Mouse (Mus musculus): ENCODE measurements around the gene Med10. TPM values are rescaled to one million over a fixed set of nuclear protein-coding genes. Genes with fewer than 3 reads are reported as not detected.

The Med10 gene
- polyA plus RNA-seq, 1 experiment from 2014 or later = 117 TPM

DNA sequence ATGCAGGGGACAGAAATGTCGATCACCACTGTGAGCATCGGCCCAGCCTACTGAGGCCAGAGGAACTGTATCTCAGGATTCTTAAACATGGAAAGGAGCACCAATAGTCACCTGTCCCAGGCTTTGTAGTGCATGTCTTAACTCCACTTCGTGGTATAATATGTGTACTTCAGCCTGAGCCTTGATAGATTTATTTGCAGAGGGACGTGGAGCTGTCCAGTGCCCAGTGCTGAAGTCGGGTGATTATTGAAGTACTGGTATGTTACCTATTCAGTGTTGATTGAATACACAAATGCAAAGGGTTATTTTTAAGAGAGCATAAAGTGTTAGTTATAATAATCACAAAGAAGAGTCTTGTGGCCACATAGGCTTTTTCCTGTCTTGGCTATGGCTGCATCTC lies 50.1 kb downstream of the Med10 start:
- H3K9ac ChIP-seq (ENCODE audit: low read depth, low read length) = no peak overlapping the region
- no peaks in the 10 kb centered on the region for H3K9me3 ChIP-seq (replicated peaks; ENCODE audit: control insufficient read depth, low read length)
- no peaks in the 10 kb centered on the region for H3K27me3 ChIP-seq (ENCODE audit: control insufficient read depth, insufficient read depth, low read length)
- H3K4me3 ChIP-seq (ENCODE audit: low read depth, low read length) = no peak overlapping the region
- no peak overlapping the region for H3K27ac ChIP-seq (ENCODE audit: low read depth, low read length)
- no peak overlapping the region for H3K4me2 ChIP-seq
- ATAC-seq (replicated peaks; ENCODE audit: insufficient number of reproducible peaks, low FRiP score, low TSS enrichment) = no peak
- no peaks in the 10 kb centered on the region for H3K4me1 ChIP-seq (ENCODE audit: control insufficient read depth, insufficient read depth, low read length)
- no peaks in the 10 kb centered on the region for H3K36me3 ChIP-seq (ENCODE audit: control insufficient read depth, insufficient read depth, low read length)
- 62% methylated on average over 5 of the region's 5 CpGs for WGBS (ENCODE audit: insufficient replicate concordance)

DNA sequence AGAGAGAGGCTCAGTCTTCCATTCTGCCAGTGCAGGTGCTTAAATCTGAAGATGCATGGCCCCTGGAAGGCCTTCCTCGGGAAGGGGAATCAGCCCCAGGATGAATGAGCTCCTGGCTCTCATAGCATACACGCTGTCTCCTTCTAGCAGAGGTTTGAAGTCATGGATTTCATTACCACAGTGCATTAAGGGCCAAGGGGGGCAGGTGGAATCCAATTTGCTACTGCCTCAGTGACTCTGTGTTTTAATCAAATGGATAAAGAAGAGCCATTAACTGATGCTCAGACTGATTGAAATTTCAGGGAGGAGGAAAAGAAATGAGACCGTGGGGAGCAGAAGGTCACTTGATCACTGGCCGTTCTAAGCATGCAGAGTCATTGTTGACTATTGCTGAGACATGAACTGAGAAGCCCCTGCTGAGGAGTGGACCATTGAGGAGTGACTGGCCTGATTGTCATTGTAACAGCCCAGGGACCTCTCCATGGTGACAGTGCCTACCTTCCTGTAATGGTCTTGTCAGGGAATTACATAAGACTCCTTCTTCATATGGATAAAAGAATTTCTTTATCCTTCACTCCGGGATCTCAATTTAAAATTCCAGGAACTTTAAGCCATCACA lies 51.3 kb downstream of the Med10 start:
- H3K4me2 ChIP-seq = no peak overlapping the region
- no peaks in the 10 kb centered on the region for H3K4me1 ChIP-seq (ENCODE audit: control insufficient read depth, insufficient read depth, low read length)
- H3K27me3 ChIP-seq (ENCODE audit: control insufficient read depth, insufficient read depth, low read length) = no peaks in the 10 kb centered on the region
- H3K27ac ChIP-seq (ENCODE audit: low read depth, low read length) = no peak overlapping the region
- H3K36me3 ChIP-seq (ENCODE audit: control insufficient read depth, insufficient read depth, low read length) = no peaks in the 10 kb centered on the region
- 61% methylated on average over 5 of the region's 5 CpGs for WGBS (ENCODE audit: insufficient replicate concordance)
- no peak overlapping the region for H3K4me3 ChIP-seq (ENCODE audit: low read depth, low read length)
- H3K9me3 ChIP-seq (replicated peaks; ENCODE audit: control insufficient read depth, low read length) = no peaks in the 10 kb centered on the region
- no peak for ATAC-seq (replicated peaks; ENCODE audit: insufficient number of reproducible peaks, low FRiP score, low TSS enrichment)
- no peak overlapping the region for H3K9ac ChIP-seq (ENCODE audit: low read depth, low read length)

DNA sequence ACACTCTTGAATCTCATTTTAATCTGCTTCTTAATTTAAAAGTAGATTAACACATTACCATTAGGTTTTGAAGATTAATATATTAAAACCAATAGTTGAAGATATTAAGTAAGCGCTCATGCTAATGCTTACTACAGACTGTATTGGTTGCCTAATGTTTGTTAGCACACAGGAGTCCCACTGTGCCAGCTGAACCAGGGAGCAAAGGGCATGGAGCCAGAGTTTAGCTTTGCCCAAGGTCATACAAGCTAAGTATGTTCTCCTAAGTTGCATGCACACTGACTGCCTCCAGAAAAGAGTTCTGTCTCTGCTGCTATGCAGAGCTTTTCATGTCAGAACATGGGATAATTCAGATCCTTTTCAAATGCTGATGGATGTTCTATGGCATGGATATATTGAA lies 53.7 kb downstream of the Med10 start:
- H3K9me3 ChIP-seq (replicated peaks; ENCODE audit: control insufficient read depth, low read length) = no peaks in the 10 kb centered on the region
- no peak for ATAC-seq (replicated peaks; ENCODE audit: insufficient number of reproducible peaks, low FRiP score, low TSS enrichment)

DNA sequence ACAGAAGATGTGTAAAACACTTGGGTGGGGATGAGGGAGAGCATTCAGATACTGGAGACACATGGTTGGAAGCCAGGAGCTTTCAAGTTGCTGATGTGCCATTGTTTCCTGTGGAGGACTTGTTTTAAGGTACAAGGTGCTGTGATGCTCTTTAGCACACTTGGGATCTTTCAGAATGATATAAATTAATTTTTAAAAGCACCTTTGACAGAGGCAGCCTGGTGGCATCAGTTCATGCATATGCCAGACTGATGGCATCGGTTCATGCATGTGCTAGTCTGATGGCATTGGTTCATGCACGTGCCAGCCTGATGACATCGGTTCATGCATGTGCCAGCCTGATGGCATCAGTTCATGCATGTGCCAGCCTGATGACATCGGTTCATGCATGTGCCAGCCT lies 60.1 kb downstream of the Med10 start:
- H3K4me2 ChIP-seq = no peak overlapping the region
- ATAC-seq (replicated peaks; ENCODE audit: insufficient number of reproducible peaks, low FRiP score, low TSS enrichment) = no peak
- no peak overlapping the region for H3K9ac ChIP-seq (ENCODE audit: low read depth, low read length)
- H3K9me3 ChIP-seq (replicated peaks; ENCODE audit: control insufficient read depth, low read length) = no peaks in the 10 kb centered on the region
- H3K36me3 ChIP-seq (ENCODE audit: control insufficient read depth, insufficient read depth, low read length) = no peaks in the 10 kb centered on the region
- H3K27me3 ChIP-seq (ENCODE audit: control insufficient read depth, insufficient read depth, low read length) = no peaks in the 10 kb centered on the region
- H3K4me3 ChIP-seq (ENCODE audit: low read depth, low read length) = no peak overlapping the region
- H3K27ac ChIP-seq (ENCODE audit: low read depth, low read length) = no peak overlapping the region
- no peaks in the 10 kb centered on the region for H3K4me1 ChIP-seq (ENCODE audit: control insufficient read depth, insufficient read depth, low read length)
- WGBS (ENCODE audit: insufficient replicate concordance) = 87% methylated on average over 4 of the region's 4 CpGs

More for the DNA sequence above, 53.7 kb downstream of the Med10 start:
- no peak overlapping the region for H3K4me2 ChIP-seq
- 76% methylated on average over 1 of the region's 1 CpGs for WGBS (ENCODE audit: insufficient replicate concordance)
- H3K9ac ChIP-seq (ENCODE audit: low read depth, low read length) = no peak overlapping the region
- no peak overlapping the region for H3K4me3 ChIP-seq (ENCODE audit: low read depth, low read length)
- no peaks in the 10 kb centered on the region for H3K4me1 ChIP-seq (ENCODE audit: control insufficient read depth, insufficient read depth, low read length)
- H3K27ac ChIP-seq (ENCODE audit: low read depth, low read length) = no peak overlapping the region
- H3K27me3 ChIP-seq (ENCODE audit: control insufficient read depth, insufficient read depth, low read length) = no peaks in the 10 kb centered on the region
- H3K36me3 ChIP-seq (ENCODE audit: control insufficient read depth, insufficient read depth, low read length) = no peaks in the 10 kb centered on the region

DNA sequence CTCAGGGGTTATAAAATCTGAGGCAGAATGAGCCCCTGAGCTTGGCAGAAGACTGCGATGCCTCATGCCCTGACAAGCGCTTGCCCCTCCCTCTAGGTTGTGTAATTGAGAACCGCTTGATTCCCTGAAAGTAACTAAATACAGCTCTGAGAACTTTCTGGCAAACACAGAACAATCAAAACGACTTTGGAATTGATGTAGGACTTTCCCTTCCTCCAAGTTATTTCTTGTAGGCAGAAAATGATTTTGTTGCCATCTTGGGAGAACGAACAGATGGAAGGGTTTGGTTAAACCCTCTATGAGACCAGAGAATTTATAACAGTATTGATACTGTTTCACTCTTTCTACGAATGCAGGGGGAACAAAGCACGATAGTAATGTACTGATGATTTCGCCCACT lies 62.7 kb downstream of the Med10 start:
- no peak overlapping the region for H3K27ac ChIP-seq (ENCODE audit: low read depth, low read length)
- ATAC-seq (replicated peaks; ENCODE audit: insufficient number of reproducible peaks, low FRiP score, low TSS enrichment) = no peak
- no peaks in the 10 kb centered on the region for H3K27me3 ChIP-seq (ENCODE audit: control insufficient read depth, insufficient read depth, low read length)
- H3K4me2 ChIP-seq = no peak overlapping the region
- no peaks in the 10 kb centered on the region for H3K36me3 ChIP-seq (ENCODE audit: control insufficient read depth, insufficient read depth, low read length)
- no peak overlapping the region for H3K9ac ChIP-seq (ENCODE audit: low read depth, low read length)
- WGBS (ENCODE audit: insufficient replicate concordance) = 73% methylated on average over 8 of the region's 8 CpGs
- H3K4me3 ChIP-seq (ENCODE audit: low read depth, low read length) = no peak overlapping the region
- no peaks in the 10 kb centered on the region for H3K4me1 ChIP-seq (ENCODE audit: control insufficient read depth, insufficient read depth, low read length)
- no peaks in the 10 kb centered on the region for H3K9me3 ChIP-seq (replicated peaks; ENCODE audit: control insufficient read depth, low read length)

Other genes with a start within 250 kb of the Med10 start
- 6.3 and 8.3 TPM in 2 replicates for gene Srd5a1, start 191.0 kb upstream of the Med10 start, polyA plus RNA-seq (2014; fragmentation: Nextera tagmentation; extraction: Ambion mirVana)
- gene Ube2ql1, start 62.5 kb upstream of the Med10 start, polyA plus RNA-seq (2014; fragmentation: Nextera tagmentation; extraction: Ambion mirVana) = 1.4 and 1.7 TPM in 2 replicates